Mouse (Mus musculus) embryonic fibroblast, embryonic 13.5 days (primary cell): Measurements from ENCODE around the gene Aqp9. TPM values are rescaled to one million over a fixed set of nuclear protein-coding genes. Genes with fewer than 3 reads are reported as not detected.

Experiments
- H3K27ac ChIP-seq: 2 replicates; pipeline ENCODE4 v1.5.1; 2012; ENCODE audit warnings: low read length, control low read depth, inconsistent platforms; ENCODE audit not compliant: insufficient read depth
- H3K4me1 ChIP-seq: 2 replicates; pipeline ENCODE4 v1.6.1; 2011; ENCODE audit warnings: low read length; ENCODE audit not compliant: control insufficient read depth, insufficient read depth
- H3K4me3 ChIP-seq: 2 replicates; pipeline ENCODE4 v1.5.1; 2011; ENCODE audit warnings: mild to moderate bottlenecking, control low read depth, low read length; ENCODE audit not compliant: insufficient read depth
- CTCF ChIP-seq: IDR thresholded peaks from 2 replicates; pipeline ENCODE4 v1.5.1; 2011; ENCODE audit warnings: mild to moderate bottlenecking, control low read depth, low read length, moderate library complexity, borderline replicate concordance; ENCODE audit not compliant: insufficient read depth
- POLR2A ChIP-seq: IDR thresholded peaks from 2 replicates; pipeline ENCODE4 v1.6.1; 2011; ENCODE audit warnings: low read depth, mild to moderate bottlenecking, control low read depth, low read length, moderate library complexity
- polyA plus RNA-seq: library from polyadenylated mRNA; stranded (reverse); fragments of >200 nt; gene quantifications from 2 replicates; pipeline ENCODE4 v1.2.4, GENCODE M21; 2011; ENCODE audit warnings: low read depth; ENCODE audit not compliant: missing spikeins, insufficient read length

Aqp9 gene
- polyA plus RNA-seq, 1 experiment: not detected

- H3K27ac ChIP-seq: no peak overlapping the region
- H3K4me1 ChIP-seq: no peaks in the 10 kb centered on the region
- TF ChIP-seq POLR2A (no peak), CTCF (no peak)
- no peak overlapping the region for H3K4me3 ChIP-seq
These were observed 5.1 kb upstream of the Aqp9 start for GRCm38 (mm10) chr9:71173533-71173932.

DNA sequence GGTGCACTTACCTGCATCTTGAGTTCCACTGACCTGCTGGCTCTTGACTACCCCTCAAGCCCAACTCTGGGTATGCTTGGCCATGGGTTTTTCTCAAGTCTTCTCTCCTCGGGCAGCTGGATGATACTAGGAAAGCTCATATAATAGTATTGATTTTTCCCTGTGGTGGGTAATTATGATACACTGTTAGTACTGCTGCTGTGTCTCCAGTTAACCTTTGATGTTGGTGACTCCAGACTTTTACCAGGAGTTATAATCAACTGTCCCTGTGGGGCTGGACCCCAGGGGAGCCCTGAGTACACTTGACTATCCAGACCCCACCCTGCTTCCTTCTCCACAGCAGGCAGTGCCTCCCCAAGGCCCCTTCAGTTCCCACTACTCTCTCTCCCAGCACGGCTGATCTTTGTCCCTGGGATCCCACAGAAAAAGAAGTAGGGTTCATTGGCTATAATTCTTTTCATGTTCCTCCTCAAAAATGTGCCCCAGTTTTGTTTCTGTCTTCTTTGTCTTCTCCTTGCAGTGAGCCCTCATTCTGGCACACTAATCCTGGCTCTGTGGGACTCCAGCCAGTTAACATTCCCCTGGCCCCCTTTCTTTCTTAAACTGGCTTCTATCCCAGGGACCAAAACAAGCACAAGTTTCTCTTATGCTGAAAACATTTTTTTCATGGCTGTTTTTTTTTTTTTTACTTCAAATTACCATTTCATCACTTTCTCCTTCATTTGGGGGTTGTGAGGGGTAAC, 838 bp downstream of the Aqp9 start:
- no peak for TF ChIP-seq POLR2A
- Histone ChIP-seq H3K4me1 (no peaks in the 10 kb centered on the region), H3K4me3 (no peak overlapping the region), H3K27ac (no peak overlapping the region)

GRCm38 (mm10) chr9:71166871-71167465, 1.5 kb downstream of the Aqp9 start:
- Histone ChIP-seq H3K4me3 (no peak overlapping the region), H3K27ac (no peak overlapping the region), H3K4me1 (no peaks in the 10 kb centered on the region)
- TF ChIP-seq CTCF (no peak), POLR2A (no peak)

GRCm38 (mm10) chr9:71166019-71166705, 2.3 kb downstream of the Aqp9 start:
- H3K4me1 ChIP-seq: no peaks in the 10 kb centered on the region
- H3K27ac ChIP-seq: no peak overlapping the region
- TF ChIP-seq CTCF (no peak), POLR2A (no peak)

GRCm38 (mm10) chr9:71165510-71165909, 3.0 kb downstream of the Aqp9 start:
- TF ChIP-seq POLR2A: no peak
- no peak for TF ChIP-seq CTCF
- H3K27ac ChIP-seq: no peak overlapping the region
- H3K4me3 ChIP-seq: no peak overlapping the region
- H3K4me1 ChIP-seq: no peaks in the 10 kb centered on the region

More at GRCm38 (mm10) chr9:71166019-71166705, 2.3 kb downstream of the Aqp9 start:
- H3K4me3 ChIP-seq: no peak overlapping the region

DNA sequence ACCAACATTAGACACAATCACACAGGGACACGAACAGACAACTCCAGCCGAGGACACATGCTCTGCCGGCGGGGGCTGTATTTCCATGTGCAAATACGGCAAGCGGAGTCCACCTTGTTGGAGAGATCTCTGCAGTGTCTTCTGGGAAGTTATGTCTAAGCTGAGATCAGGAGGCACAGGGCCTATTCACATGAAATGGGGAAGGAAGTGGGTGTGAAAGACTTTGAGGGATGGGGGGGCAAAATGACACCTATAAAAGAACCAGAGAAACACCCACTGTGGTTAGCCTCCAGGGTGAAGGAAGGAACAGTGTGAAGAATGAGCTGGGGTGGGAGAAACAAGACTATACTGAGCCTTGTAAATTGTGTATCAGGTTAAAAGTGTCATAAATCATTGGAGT, 3.4 kb downstream of the Aqp9 start:
- no peak overlapping the region for H3K4me3 ChIP-seq
- H3K27ac ChIP-seq: no peak overlapping the region
- no peaks in the 10 kb centered on the region for H3K4me1 ChIP-seq
- TF ChIP-seq POLR2A (no peak), CTCF (no peak)

DNA sequence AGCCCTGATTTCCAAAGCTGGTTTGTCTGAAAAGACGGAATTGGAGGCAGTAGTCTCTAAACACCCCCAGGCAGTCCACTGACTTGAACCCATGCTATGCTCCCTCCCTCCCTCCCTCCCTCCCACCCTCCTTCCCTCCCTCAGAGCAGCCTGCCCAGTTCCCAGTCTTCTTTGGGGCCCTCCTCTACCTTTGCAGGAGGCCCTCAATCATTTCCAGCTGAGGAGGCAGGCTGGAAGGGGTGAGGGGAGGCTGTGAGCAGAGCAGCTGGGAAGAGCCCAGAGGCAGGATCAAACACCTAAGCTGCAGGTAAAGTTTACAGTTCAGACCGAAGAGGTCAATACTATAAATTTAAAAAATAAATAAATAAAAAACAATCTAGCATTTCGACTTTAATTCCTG, 4.1 kb downstream of the Aqp9 start:
- H3K4me1 ChIP-seq: no peaks in the 10 kb centered on the region
- H3K27ac ChIP-seq: no peak overlapping the region
- no peak for TF ChIP-seq POLR2A
- no peak for TF ChIP-seq CTCF
- H3K4me3 ChIP-seq: no peak overlapping the region

DNA sequence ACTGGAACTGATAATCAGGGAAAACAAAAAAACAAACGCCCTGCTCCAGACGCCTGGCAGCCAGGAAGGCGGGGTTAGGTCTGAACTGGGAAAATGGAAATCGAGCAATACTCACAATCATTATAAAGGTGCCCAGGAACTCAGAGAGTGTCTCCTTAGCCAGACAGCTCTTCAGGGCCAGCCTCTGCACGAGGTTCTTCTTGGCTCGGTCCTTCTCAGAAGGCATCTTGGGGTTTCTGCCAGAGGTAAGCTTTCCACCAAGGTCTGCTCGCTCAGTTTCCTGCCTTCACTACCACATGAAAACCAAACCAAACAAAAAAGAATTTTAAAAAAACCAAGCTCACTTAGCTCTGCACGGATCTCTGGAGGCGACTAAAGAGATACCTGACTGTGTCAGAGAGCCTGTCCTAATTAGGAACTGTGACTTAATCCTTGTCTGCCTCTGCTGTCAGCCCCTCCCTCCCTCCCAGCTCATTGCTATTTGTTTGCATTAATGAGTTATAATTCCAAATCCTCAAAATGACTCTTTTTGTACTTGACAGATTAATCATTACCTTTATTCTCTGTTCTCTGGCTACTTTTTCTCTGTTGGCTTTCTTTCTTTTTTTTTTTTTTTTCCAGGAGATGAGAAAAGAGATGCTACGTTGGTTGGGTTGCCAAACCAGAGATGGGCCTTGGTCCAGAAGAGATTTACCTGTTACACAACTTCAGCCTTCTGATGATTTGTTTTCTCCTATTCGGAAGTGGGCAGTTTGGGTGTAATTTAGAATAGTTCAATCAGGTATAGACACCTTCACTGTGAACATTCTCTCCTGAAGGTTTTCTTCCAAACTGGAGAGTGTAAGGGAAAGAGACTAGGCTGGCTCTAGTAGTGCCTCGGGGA, 5.4 kb downstream of the Aqp9 start:
- no peak overlapping the region for H3K27ac ChIP-seq
- H3K4me1 ChIP-seq: no peaks in the 10 kb centered on the region
- H3K4me3 ChIP-seq: no peak overlapping the region
- TF ChIP-seq POLR2A: no peak
- no peak for TF ChIP-seq CTCF

DNA sequence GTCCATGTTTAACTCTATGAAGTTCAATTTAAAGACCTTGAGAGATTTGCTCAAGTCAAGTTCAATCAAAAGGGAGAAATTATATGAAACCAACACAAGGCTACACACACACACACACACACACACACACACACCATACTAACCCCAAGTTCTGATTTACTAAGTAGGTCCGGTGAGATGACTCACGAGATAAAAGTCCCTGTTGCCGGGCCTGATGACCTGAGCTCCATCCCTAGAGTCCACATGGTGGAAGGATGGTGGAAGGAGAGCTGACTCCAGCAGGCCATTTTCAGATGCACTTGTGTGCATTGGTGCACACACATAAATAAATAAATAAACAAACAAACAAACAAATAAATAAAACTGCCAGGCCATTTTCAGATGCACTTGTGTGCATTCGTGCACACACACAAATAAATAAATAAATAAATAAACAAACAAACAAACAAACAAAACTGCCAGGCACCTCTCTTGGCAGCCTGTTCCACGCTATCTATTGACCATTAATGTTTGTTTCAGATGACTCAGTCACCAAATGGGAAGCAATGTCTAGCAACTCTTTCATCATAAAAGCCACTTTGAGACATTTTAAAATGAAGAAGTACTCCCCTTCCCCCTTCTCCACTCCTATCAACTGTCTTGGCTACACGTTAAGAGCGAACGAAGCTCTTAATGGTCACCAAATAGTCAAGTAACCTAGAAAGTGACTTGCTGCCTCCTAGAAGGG, 6.2 kb downstream of the Aqp9 start:
- TF ChIP-seq CTCF: no peak
- TF ChIP-seq POLR2A: no peak
- H3K4me3 ChIP-seq: no peak overlapping the region
- no peaks in the 10 kb centered on the region for H3K4me1 ChIP-seq
- H3K27ac ChIP-seq: no peak overlapping the region
